Mouse (Mus musculus): ENCODE data around the gene Tnfrsf11a. TPM values are rescaled to one million over a fixed set of nuclear protein-coding genes. Genes with fewer than 3 reads are reported as not detected.
"Not testable (repeated sequence)": the region's sequence is repeated elsewhere in the genome, so short reads cannot be mapped to it uniquely, and the experiment has no call there.

Gene Tnfrsf11a
- polyA plus RNA-seq, 1 experiment from 2014 or later, result 0.59 TPM

DNA sequence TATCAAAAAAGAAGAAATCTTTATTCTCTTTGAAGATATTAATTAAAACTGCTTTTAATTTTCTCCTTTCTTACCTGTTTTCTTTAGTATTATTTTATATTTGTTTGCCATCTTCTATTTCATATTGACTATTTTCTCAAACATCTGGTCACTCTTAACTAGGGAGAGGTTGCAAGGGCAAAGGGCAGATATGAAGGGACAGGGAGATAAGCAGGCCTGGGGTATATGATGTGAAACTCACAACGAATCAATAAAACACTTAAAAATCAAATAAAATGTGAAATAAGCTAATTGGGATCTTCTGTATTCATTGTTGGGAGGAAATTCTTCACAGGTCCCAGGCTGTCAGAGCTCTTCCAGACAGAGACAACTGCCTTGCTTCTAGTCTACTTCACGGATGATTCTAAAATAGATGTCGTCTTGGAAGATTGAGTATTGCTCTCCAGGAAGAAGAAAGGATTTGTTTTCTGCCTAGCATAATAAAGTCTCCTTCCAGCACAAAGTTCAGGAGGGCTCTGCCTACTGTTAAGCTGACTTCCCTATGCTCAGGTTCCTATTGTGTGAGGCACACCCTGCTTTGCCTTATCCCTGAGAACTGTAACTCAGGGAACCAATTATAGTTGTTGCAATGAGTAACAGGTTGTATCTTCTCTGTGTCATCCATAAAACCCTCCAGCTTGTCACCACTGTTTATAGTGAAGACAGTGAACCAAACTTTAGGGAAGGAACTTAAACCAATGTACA lies 20.9 kb upstream of the Tnfrsf11a start:
- Histone ChIP-seq H3K27me3 (no peaks in the 10 kb centered on the region), H3K4me1 (replicated peaks) (no peaks in the 10 kb centered on the region), H3K4me3 (no peak overlapping the region), H3K36me3 (no peaks in the 10 kb centered on the region), H3K9me3 (peaks cover 13% of the 10 kb centered on the region; the same call in 1 of the 2 replicates), H3K4me2 (no peak overlapping the region), H3K9ac (no peak overlapping the region), H3K27ac (replicated peaks) (no peak overlapping the region)
- ATAC-seq (ENCODE audit: low read depth), result no peak
- WGBS, result 79% methylated on average over 3 of the region's 3 CpGs

DNA sequence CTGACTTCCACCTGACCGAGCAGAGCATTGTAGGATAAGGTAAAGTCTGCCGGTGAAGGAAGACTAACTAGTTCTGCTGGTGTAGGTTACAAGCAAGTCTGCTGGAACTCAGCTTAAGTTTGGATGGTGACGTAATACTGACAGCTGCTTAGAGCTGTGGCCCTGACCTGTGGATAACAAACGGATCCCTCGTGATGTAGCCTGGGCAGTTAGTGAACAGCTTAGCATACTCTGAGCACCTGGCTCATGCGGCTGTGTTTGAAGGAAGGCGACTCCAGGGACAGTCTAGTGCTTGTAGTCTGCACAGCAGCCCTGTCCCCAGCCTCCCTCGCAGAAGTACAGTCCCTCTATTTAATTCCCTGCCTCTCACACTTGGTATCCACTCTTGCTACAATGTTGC lies 14.9 kb upstream of the Tnfrsf11a start:
- Histone ChIP-seq H3K36me3 (no peaks in the 10 kb centered on the region), H3K27me3 (no peaks in the 10 kb centered on the region), H3K27ac (replicated peaks) (no peak overlapping the region), H3K9me3 (peaks cover 13% of the 10 kb centered on the region; the same call in 1 of the 2 replicates), H3K4me1 (replicated peaks) (no peaks in the 10 kb centered on the region), H3K4me3 (no peak overlapping the region), H3K9ac (no peak overlapping the region), H3K4me2 (no peak overlapping the region)
- no peak for ATAC-seq (ENCODE audit: low read depth)
- 83% methylated on average over 8 of the region's 8 CpGs for WGBS

DNA sequence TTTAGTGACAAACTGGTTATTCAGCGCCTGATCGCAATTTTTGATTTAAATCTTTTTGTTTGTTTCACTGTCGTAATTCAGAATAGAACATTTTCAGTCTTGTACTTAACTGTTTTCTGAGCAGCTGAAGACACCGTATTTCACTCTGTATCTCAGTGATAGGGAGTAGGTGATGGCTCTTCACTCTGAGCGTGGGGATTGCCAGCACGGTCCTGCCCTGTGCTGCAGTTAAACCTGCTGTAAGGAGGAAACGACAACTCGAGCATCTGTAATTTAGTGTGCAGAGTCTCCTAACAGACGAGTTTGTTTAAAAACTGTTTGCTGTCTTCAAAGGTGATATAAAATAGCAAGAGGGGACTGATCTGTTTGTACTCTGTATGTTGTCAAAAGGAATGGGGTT lies 14.4 kb upstream of the Tnfrsf11a start:
- not testable (repeated sequence) for H3K27me3 ChIP-seq; H3K4me1 ChIP-seq (replicated peaks); H3K36me3 ChIP-seq; H3K4me2 ChIP-seq; H3K27ac ChIP-seq (replicated peaks); H3K4me3 ChIP-seq; H3K9ac ChIP-seq; ATAC-seq (ENCODE audit: low read depth)
- WGBS, result 85% methylated on average over 9 of the region's 9 CpGs
- peaks cover 13% of the 10 kb centered on the region; the same call in 1 of the 2 replicates for H3K9me3 ChIP-seq

DNA sequence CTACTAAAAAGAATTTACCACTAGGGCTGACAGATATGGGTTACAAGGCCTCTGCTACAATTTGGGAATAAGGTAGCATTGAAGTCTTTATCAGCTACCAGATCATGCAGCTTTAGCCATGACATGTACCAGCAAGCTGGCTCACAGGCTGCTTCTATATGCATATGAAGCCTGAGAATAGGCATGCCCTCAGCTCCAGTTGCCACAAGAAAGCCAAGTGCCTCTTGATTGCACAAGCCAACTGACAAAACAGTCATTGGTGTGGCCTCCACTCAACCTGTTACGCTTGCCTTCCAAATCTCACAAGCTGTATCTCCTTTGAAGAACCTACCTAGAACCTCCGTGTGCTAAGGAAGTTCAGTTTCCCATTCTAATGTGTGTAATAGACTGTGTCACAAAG lies 12.1 kb upstream of the Tnfrsf11a start:
- WGBS, result 96% methylated on average over 2 of the region's 2 CpGs
- ATAC-seq (ENCODE audit: low read depth), result no peak
- H3K36me3 ChIP-seq, result no peaks in the 10 kb centered on the region
- H3K9ac ChIP-seq, result no peak overlapping the region
- no peaks in the 10 kb centered on the region for H3K27me3 ChIP-seq
- no peaks in the 10 kb centered on the region for H3K9me3 ChIP-seq
- H3K27ac ChIP-seq (replicated peaks), result no peak overlapping the region
- H3K4me2 ChIP-seq, result no peak overlapping the region
- H3K4me1 ChIP-seq (replicated peaks), result no peaks in the 10 kb centered on the region
- H3K4me3 ChIP-seq, result no peak overlapping the region

DNA sequence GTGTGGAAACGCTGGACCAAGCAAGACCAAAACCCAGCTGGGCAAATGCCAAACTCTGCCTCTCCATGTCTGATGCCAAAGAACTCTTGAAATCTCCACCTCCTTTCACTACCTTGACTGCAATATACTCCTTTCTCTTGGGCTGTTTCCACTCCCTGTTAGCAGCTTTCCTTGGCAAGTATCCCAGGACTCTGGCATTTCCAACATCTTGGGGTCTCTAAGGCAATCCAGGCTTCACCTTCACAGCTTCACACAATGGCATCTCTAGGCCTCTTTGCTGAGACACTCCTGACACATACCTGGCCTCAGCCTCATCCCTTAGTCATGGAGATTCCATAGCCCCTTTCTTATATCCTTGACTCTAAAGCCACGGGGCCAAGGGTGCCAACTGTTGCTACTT lies 9.8 kb upstream of the Tnfrsf11a start:
- no peaks in the 10 kb centered on the region for H3K27me3 ChIP-seq
- no peak for ATAC-seq (ENCODE audit: low read depth)
- H3K9me3 ChIP-seq, result no peaks in the 10 kb centered on the region
- H3K4me1 ChIP-seq (replicated peaks), result no peaks in the 10 kb centered on the region
- H3K4me2 ChIP-seq, result no peak overlapping the region
- no peak overlapping the region for H3K27ac ChIP-seq (replicated peaks)
- H3K9ac ChIP-seq, result no peak overlapping the region
- no peaks in the 10 kb centered on the region for H3K36me3 ChIP-seq
- 84% methylated on average over 2 of the region's 2 CpGs for WGBS
- H3K4me3 ChIP-seq, result no peak overlapping the region

DNA sequence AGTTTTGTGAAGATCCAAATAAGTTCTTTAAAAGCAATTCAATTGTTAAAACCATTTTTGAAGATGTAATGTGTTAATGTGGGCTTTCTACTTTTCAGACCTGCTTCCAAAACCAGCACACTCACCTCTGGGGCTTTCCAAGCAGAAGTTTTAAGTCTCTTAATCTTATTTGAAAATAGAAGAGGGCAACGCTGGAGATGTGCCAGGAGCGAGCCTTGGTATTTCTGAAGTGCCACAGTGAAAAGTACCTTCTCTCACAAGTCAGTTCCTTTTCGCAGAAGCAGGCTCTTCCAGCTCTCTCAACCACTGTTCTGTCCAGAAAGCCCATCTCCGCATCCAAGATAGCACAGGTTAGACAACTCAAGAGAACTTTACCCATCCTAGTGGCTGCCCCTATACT lies 4.1 kb upstream of the Tnfrsf11a start:
- H3K27me3 ChIP-seq, result peaks cover 30% of the 10 kb centered on the region
- no peak for ATAC-seq (ENCODE audit: low read depth)
- no peak overlapping the region for H3K4me2 ChIP-seq
- H3K36me3 ChIP-seq, result no peaks in the 10 kb centered on the region
- H3K4me1 ChIP-seq (replicated peaks), result peaks cover 11% of the 10 kb centered on the region
- 94% methylated on average over 4 of the region's 4 CpGs for WGBS
- H3K4me3 ChIP-seq, result no peak overlapping the region
- H3K9me3 ChIP-seq, result no peaks in the 10 kb centered on the region
- H3K27ac ChIP-seq (replicated peaks), result no peak overlapping the region
- H3K9ac ChIP-seq, result no peak overlapping the region

DNA sequence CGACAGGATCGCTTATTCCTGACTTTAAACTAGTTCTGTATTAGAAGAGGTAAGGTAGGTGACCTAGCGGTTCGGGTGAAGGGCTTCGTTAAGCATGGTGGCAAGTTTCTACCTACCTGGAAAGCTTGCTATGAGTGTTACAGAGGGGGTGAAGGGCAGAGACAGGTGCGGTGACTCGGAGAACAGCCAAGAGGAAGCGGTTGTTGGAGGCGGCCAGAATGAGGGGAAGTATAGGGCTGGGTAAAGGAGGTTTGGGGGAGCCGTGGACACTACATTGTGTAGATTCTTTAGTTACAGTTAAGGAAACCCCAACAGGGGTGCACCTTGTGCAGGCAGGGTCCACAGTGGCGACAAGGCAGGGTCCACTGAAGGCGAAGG lies 450 bp upstream of the Tnfrsf11a start:
- Histone ChIP-seq H3K27me3 (peaks cover 42% of the 10 kb centered on the region), H3K4me2 (peak overlapping the region; percentile 89), H3K4me3 (peak overlapping the region; percentile 59), H3K9ac (peak overlapping the region; percentile 72), H3K4me1 (replicated peaks) (peaks cover 11% of the 10 kb centered on the region), H3K27ac (replicated peaks) (no peak overlapping the region), H3K36me3 (no peaks in the 10 kb centered on the region), H3K9me3 (no peaks in the 10 kb centered on the region)
- ATAC-seq (ENCODE audit: low read depth), result peak; percentile 52
- 31% methylated on average over 12 of the region's 12 CpGs for WGBS

DNA sequence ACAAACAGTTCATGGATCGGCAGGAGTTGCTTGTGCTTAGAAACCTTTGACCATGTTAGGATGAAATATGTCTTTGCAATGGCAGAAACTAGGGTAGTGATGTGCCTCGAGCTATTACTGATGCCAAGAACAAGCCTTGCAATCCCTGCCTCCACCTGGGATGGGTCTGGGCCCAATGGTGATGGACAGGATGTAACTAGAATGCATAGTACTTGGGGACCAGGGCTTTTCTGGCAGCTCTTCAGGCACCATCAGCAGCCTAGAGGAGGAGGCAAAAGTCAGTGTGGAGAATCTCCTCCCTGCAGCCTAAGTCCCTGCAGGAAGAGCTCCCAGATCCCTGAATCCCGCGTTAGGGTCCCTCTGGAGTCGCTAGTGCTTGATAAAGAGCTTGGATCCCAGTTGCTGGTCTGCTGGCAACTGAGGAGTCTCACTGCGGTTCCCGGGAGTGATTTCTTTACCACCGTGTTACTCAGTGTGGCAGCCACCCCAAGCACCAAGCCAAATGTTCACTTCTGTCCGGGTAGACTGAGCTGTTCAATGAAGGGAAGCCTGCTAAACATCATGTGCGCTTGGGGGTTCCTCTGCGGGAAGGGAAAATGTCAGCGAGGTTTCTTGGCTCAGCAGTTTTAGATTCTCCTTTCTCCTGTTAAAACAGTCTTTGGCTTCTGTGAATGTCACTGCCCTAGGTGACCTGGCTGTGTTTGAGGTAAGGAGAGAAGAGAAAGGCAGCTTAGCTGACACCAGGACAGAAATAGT lies 1.1 kb downstream of the Tnfrsf11a start:
- H3K9ac ChIP-seq, result no peak overlapping the region
- H3K36me3 ChIP-seq, result no peaks in the 10 kb centered on the region
- H3K4me1 ChIP-seq (replicated peaks), result peaks cover 11% of the 10 kb centered on the region
- no peak overlapping the region for H3K27ac ChIP-seq (replicated peaks)
- peak overlapping the region; percentile 89 for H3K4me2 ChIP-seq
- H3K27me3 ChIP-seq, result peaks cover 42% of the 10 kb centered on the region
- no peaks in the 10 kb centered on the region for H3K9me3 ChIP-seq
- 45% methylated on average over 12 of the region's 12 CpGs for WGBS
- ATAC-seq (ENCODE audit: low read depth), result no peak
- H3K4me3 ChIP-seq, result peak overlapping the region; percentile 59; the same call in 1 of the 2 replicates

DNA sequence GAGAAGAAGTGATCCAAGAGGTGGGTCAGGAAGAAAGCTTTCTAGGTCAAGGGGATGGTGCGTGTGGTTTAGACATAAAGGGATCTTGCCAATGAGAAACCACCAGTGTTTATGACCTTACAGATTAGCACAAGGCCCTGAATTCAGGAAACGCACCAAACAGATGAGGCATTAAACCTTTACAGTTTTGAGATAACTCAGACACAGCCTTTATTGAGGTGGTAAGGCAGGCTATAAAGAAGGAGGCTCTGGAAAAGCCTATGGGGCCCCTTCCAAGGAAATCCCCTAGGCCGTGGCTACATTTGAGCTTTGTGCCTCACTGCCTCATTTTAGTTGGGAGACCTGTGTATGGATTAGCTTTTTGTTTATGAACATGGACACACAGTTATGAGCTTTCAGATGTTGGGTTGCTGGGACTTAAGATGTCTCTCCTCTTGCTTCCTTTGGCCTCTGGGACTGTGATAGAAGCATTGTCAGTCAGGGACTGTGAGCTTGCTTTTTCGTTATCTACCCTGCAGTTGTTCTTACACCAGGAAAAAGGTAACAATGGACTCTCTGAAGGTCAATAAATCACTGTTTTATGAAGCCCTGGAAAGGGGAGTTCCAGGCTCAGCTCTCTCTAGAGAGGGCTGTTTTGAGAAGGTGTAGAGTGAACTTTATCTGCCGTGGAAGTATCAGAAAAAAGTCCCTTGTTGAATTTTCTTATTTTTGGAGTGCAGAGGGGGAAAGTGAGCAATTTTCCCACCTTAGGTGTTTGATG lies 3.9 kb downstream of the Tnfrsf11a start:
- 51% methylated on average over 5 of the region's 5 CpGs for WGBS
- ATAC-seq (ENCODE audit: low read depth), result no peak
- H3K4me2 ChIP-seq, result no peak overlapping the region
- H3K27ac ChIP-seq (replicated peaks), result no peak overlapping the region
- H3K9ac ChIP-seq, result no peak overlapping the region
- H3K9me3 ChIP-seq, result no peaks in the 10 kb centered on the region
- H3K4me1 ChIP-seq (replicated peaks), result peaks cover 11% of the 10 kb centered on the region
- H3K27me3 ChIP-seq, result peaks cover 32% of the 10 kb centered on the region
- H3K36me3 ChIP-seq, result no peaks in the 10 kb centered on the region
- H3K4me3 ChIP-seq, result no peak overlapping the region

DNA sequence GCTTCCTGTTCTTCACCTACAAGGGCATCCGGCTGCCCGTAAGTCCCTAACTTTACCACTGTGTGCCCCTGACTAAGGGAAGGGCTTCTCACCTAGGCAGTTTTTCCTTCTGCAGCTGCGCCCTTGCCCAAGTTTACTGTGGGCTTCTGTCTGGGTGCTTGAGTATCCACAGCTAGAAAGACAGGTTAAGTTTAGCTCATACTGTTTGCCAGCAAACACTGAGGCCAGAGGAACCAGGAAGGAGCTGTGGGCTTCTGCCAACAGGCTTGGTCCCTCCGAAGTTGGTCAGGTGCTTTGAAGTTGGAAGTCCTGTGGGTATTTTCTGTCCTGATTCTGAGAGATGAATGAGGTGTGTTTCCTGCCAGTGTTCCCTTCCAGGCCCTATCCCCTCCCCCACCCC lies 4.6 kb downstream of the Tnfrsf11a start:
- ATAC-seq (ENCODE audit: low read depth), result no peak
- Histone ChIP-seq H3K9ac (no peak overlapping the region), H3K4me3 (no peak overlapping the region), H3K27ac (replicated peaks) (no peak overlapping the region), H3K9me3 (no peaks in the 10 kb centered on the region), H3K4me1 (replicated peaks) (peaks cover 9% of the 10 kb centered on the region), H3K4me2 (no peak overlapping the region), H3K36me3 (no peaks in the 10 kb centered on the region), H3K27me3 (peaks cover 25% of the 10 kb centered on the region)
- 86% methylated on average over 4 of the region's 4 CpGs for WGBS

DNA sequence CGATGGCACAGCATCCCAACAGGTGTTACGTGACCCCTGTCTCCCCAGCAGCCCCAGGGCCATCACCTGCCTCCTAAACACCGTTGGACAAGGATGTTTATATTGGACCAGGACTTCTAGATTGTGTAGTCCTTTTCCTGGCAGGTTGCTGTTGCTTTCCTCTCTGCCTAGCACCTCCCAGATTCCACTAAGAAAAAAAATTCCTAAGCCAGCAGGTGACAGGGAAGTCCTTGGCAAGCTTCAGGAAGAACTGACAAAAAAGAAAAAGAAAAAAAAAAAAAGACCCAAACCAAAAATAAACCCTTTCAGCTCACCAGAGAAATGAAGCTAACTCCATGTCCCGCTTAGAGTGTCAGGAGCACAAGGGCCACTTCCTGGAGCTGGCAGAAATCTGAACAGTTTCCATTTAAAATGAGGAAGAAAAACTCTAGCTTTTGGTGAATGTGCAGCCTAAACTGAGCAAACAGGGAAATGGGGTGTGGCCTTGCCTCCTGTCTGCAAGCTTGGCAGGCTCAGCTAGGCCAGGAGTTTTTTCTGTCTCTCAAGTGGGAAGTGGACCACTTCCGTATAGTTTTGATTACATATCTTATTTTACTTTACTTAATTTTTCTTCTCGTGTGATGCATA lies 6.3 kb downstream of the Tnfrsf11a start:
- no peak overlapping the region for H3K9ac ChIP-seq
- H3K4me3 ChIP-seq, result no peak overlapping the region
- no peak for ATAC-seq (ENCODE audit: low read depth)
- no peaks in the 10 kb centered on the region for H3K36me3 ChIP-seq
- no peaks in the 10 kb centered on the region for H3K4me1 ChIP-seq (replicated peaks)
- no peak overlapping the region for H3K27ac ChIP-seq (replicated peaks)
- H3K4me2 ChIP-seq, result no peak overlapping the region
- WGBS, result 76% methylated on average over 6 of the region's 6 CpGs
- no peaks in the 10 kb centered on the region for H3K9me3 ChIP-seq
- peaks cover 8% of the 10 kb centered on the region for H3K27me3 ChIP-seq

DNA sequence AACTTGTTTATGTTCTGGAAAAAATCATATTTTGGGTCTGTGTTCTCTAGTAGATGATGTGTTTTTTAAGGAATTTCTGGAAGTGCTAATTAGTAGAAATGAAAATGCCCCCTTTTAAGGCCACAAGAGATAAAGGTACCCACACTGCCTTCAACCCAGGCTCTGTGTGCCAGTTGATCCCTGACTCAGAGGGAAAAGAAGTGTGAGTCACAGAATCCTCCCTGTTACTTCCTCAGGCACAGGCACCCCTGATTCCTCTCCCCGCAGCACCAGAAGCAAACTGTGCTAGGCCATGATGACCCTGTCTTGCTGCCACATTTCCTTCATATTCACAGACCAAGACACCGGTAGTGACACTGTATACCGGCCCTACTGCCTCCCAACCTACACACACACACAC lies 9.6 kb downstream of the Tnfrsf11a start:
- Histone ChIP-seq H3K4me3 (no peak overlapping the region), H3K4me2 (no peak overlapping the region), H3K9ac (no peak overlapping the region), H3K4me1 (replicated peaks) (no peaks in the 10 kb centered on the region), H3K9me3 (no peaks in the 10 kb centered on the region), H3K27me3 (no peaks in the 10 kb centered on the region), H3K27ac (replicated peaks) (no peak overlapping the region), H3K36me3 (no peaks in the 10 kb centered on the region)
- 92% methylated on average over 3 of the region's 3 CpGs for WGBS
- ATAC-seq (ENCODE audit: low read depth), result no peak
